Mouse (Mus musculus) MEL (cell line): ENCODE data around the gene Mylpf. TPM values are rescaled to one million over a fixed set of nuclear protein-coding genes. Genes with fewer than 3 reads are reported as not detected.
A peak's percentile ranks its signal among the peaks of the same experiment; 100 is the strongest.

Source experiments
- DNase-seq: peaks from one replicate; pipeline ENCODE4 v3.0.0; 2011; ENCODE audit warnings: low read depth, low spot score
- H3K27ac ChIP-seq: 2 replicates; pipeline ENCODE4 v1.5.1; 2012; ENCODE audit warnings: low read depth, mild to moderate bottlenecking, control low read depth, low read length, moderate library complexity; ENCODE audit not compliant: control insufficient read depth
- H3K27me3 ChIP-seq, 2 experiments: fragments of 150-350 bp in 1 of 2; sonication (generic) in 1 of 2; 2 replicates each; pipeline ENCODE4 v1.6.1; 2012; ENCODE audit warnings: low read length in 2 of 2, mild to moderate bottlenecking in 2 of 2, improper control_type of control experiment in 1 of 2, moderate library complexity in 1 of 2; ENCODE audit not compliant: insufficient read depth in 2 of 2, control insufficient read depth in 1 of 2
- H3K36me3 ChIP-seq, 2 experiments: 2 replicates each; pipeline ENCODE4 v1.6.1; 2012 to 2014; ENCODE audit warnings: low read length in 2 of 2, improper control_type of control experiment in 1 of 2, inconsistent platforms in 1 of 2, mild to moderate bottlenecking in 1 of 2; ENCODE audit not compliant: insufficient read depth in 2 of 2, control insufficient read depth in 1 of 2
- H3K4me1 ChIP-seq, 2 experiments: fragments of 150-350 bp in 1 of 2; sonication (generic) in 1 of 2; 2 replicates each; pipeline ENCODE4 v1.6.1; 2012; ENCODE audit warnings: low read length in 2 of 2, improper control_type of control experiment in 1 of 2, mild to moderate bottlenecking in 1 of 2; ENCODE audit not compliant: insufficient read depth in 2 of 2, control insufficient read depth in 1 of 2
- H3K4me3 ChIP-seq, 2 experiments: fragments of 150-350 bp in 1 of 2; sonication (generic) in 1 of 2; 2 replicates each; pipeline ENCODE4 v1.5.1; 2012; ENCODE audit warnings: low read depth in 2 of 2, low read length in 2 of 2, mild to moderate bottlenecking in 2 of 2, moderate library complexity in 2 of 2, control low read depth in 1 of 2, improper control_type of control experiment in 1 of 2; ENCODE audit not compliant: control insufficient read depth in 1 of 2, insufficient read depth in 1 of 2
- H3K79me2 ChIP-seq: 2 replicates; pipeline ENCODE4 v1.6.1; 2012; ENCODE audit warnings: mild to moderate bottlenecking, low read length, moderate library complexity; ENCODE audit not compliant: control insufficient read depth, poor library complexity, insufficient read depth
- H3K9ac ChIP-seq: 2 replicates; pipeline ENCODE4 v1.6.1; 2012; ENCODE audit warnings: low read depth, mild to moderate bottlenecking, control low read depth, low read length, moderate library complexity; ENCODE audit not compliant: control insufficient read depth, poor library complexity, severe bottlenecking
- H3K9me3 ChIP-seq: fragments of 150-350 bp; sonication (generic); replicated peaks from 2 replicates; pipeline ENCODE4 v1.6.1; 2012; ENCODE audit warnings: mild to moderate bottlenecking, low read length, improper control_type of control experiment, moderate library complexity; ENCODE audit not compliant: insufficient read depth
- BHLHE40 ChIP-seq: IDR thresholded peaks from 2 replicates; pipeline ENCODE4 v1.6.1; 2012; ENCODE audit warnings: low read depth, mild to moderate bottlenecking, inconsistent platforms, low read length, improper control_type of control experiment, borderline replicate concordance
- CHD1 ChIP-seq: IDR thresholded peaks from 2 replicates; pipeline ENCODE4 v1.6.1; 2012; ENCODE audit warnings: low read depth, mild to moderate bottlenecking, inconsistent platforms, low read length, improper control_type of control experiment
- CHD2 ChIP-seq: IDR thresholded peaks from 2 replicates; pipeline ENCODE4 v1.6.1; 2011; ENCODE audit warnings: low read length, improper control_type of control experiment
- CTCF ChIP-seq, 3 experiments: IDR thresholded peaks in 2 of 3; conservative IDR thresholded peaks in 1 of 3; 2 replicates each; pipeline ENCODE4 v1.5.1; 2011 to 2012; ENCODE audit warnings: low read length in 3 of 3, low read depth in 2 of 3, mild to moderate bottlenecking in 2 of 3, improper control_type of control experiment in 1 of 3, inconsistent platforms in 1 of 3, mixed read lengths in 1 of 3, moderate library complexity in 1 of 3; ENCODE audit not compliant: control insufficient read depth in 1 of 3, insufficient read depth in 1 of 3, poor library complexity in 1 of 3, severe bottlenecking in 1 of 3
- E2F4 ChIP-seq: IDR thresholded peaks from 2 replicates; pipeline ENCODE4 v1.6.1; 2011; ENCODE audit warnings: low read depth, low read length, improper control_type of control experiment, borderline replicate concordance
- EP300 ChIP-seq, 2 experiments: IDR thresholded peaks; 2 replicates each; pipeline ENCODE4 v1.6.1; 2011; ENCODE audit warnings: improper control_type of control experiment in 2 of 2, low read length in 2 of 2, low read depth in 1 of 2, mild to moderate bottlenecking in 1 of 2
- ETS1 ChIP-seq: IDR thresholded peaks from 2 replicates; pipeline ENCODE4 v1.6.1; 2012; ENCODE audit warnings: low read depth, mild to moderate bottlenecking, inconsistent platforms, low read length, improper control_type of control experiment, moderate library complexity
- GABPA ChIP-seq: IDR thresholded peaks from 2 replicates; pipeline ENCODE4 v1.6.1; 2012; ENCODE audit warnings: low read depth, mild to moderate bottlenecking, inconsistent platforms, low read length, improper control_type of control experiment, moderate library complexity
- HCFC1 ChIP-seq: IDR thresholded peaks from 2 replicates; pipeline ENCODE4 v1.6.1; 2012; ENCODE audit warnings: low read depth, mild to moderate bottlenecking, inconsistent platforms, low read length, improper control_type of control experiment, moderate library complexity
- JUND ChIP-seq: IDR thresholded peaks from 2 replicates; pipeline ENCODE4 v1.6.1; 2011; ENCODE audit warnings: low read depth, mild to moderate bottlenecking, improper control_type of control experiment, low read length
- KAT2A ChIP-seq: conservative IDR thresholded peaks from 2 replicates; pipeline ENCODE4 v1.6.1; 2012; ENCODE audit warnings: low read depth, low read length, improper control_type of control experiment, inconsistent platforms
- MAX ChIP-seq: IDR thresholded peaks from 2 replicates; pipeline ENCODE4 v1.6.1; 2011; ENCODE audit warnings: low read length, improper control_type of control experiment
- MXI1 ChIP-seq: IDR thresholded peaks from 2 replicates; pipeline ENCODE4 v1.6.1; 2011; ENCODE audit warnings: mild to moderate bottlenecking, low read depth, low read length, improper control_type of control experiment
- MYB ChIP-seq: IDR thresholded peaks from 2 replicates; pipeline ENCODE4 v1.6.1; 2011; ENCODE audit warnings: mild to moderate bottlenecking, low read depth, low read length, improper control_type of control experiment
- MYC ChIP-seq: IDR thresholded peaks from 2 replicates; pipeline ENCODE4 v1.6.1; 2011; ENCODE audit warnings: low read depth, mild to moderate bottlenecking, low read length, improper control_type of control experiment, moderate library complexity
- NRF1 ChIP-seq: IDR thresholded peaks from 2 replicates; pipeline ENCODE4 v1.6.1; 2014; ENCODE audit warnings: low read depth, mild to moderate bottlenecking, inconsistent platforms, low read length, improper control_type of control experiment, moderate library complexity; ENCODE audit not compliant: poor library complexity, insufficient read depth, severe bottlenecking
- POLR2AphosphoS2 ChIP-seq: IDR thresholded peaks from 2 replicates; pipeline ENCODE4 v1.6.1; 2011; ENCODE audit warnings: low read length, improper control_type of control experiment
- RAD21 ChIP-seq: IDR thresholded peaks from 2 replicates; pipeline ENCODE4 v1.6.1; 2011; ENCODE audit warnings: mild to moderate bottlenecking, low read depth, low read length, improper control_type of control experiment
- RCOR1 ChIP-seq: IDR thresholded peaks from 2 replicates; pipeline ENCODE4 v1.6.1; 2012; ENCODE audit warnings: low read depth, mild to moderate bottlenecking, inconsistent platforms, low read length, improper control_type of control experiment
- SMC3 ChIP-seq: IDR thresholded peaks from 2 replicates; pipeline ENCODE4 v1.6.1; 2011; ENCODE audit warnings: low read depth, low read length, improper control_type of control experiment
- TAL1 ChIP-seq: IDR thresholded peaks from 2 replicates; pipeline ENCODE4 v1.6.1; 2012; ENCODE audit warnings: mild to moderate bottlenecking, inconsistent platforms, low read length, moderate library complexity, mixed read lengths
- TBP ChIP-seq: IDR thresholded peaks from 2 replicates; pipeline ENCODE4 v1.8.0; 2011; ENCODE audit warnings: low read depth, low read length, improper control_type of control experiment
- TCF12 ChIP-seq: IDR thresholded peaks from 2 replicates; pipeline ENCODE4 v1.6.1; 2014; ENCODE audit warnings: low read depth, mild to moderate bottlenecking, inconsistent platforms, low read length, improper control_type of control experiment, moderate library complexity
- UBTF ChIP-seq: IDR thresholded peaks from 2 replicates; pipeline ENCODE4 v1.6.1; 2012; ENCODE audit warnings: low read depth, mild to moderate bottlenecking, inconsistent platforms, low read length, improper control_type of control experiment, moderate library complexity, borderline replicate concordance; ENCODE audit not compliant: insufficient read depth
- USF1 ChIP-seq: IDR thresholded peaks from 2 replicates; pipeline ENCODE4 v1.6.1; 2014; ENCODE audit warnings: low read depth, mild to moderate bottlenecking, inconsistent platforms, low read length, improper control_type of control experiment, moderate library complexity
- USF2 ChIP-seq, 2 experiments: IDR thresholded peaks; 2 replicates each; pipeline ENCODE4 v1.6.1; 2011 to 2012; ENCODE audit warnings: improper control_type of control experiment in 2 of 2, low read length in 2 of 2, borderline replicate concordance in 1 of 2, inconsistent platforms in 1 of 2, low read depth in 1 of 2, mild to moderate bottlenecking in 1 of 2; ENCODE audit not compliant: insufficient read depth in 1 of 2
- ZC3H11A ChIP-seq: IDR thresholded peaks from 2 replicates; pipeline ENCODE4 v1.6.1; 2012; ENCODE audit warnings: low read depth, mild to moderate bottlenecking, inconsistent platforms, low read length, improper control_type of control experiment
- ZKSCAN1 ChIP-seq: IDR thresholded peaks from 2 replicates; pipeline ENCODE4 v1.6.1; 2012; ENCODE audit warnings: low read depth, mild to moderate bottlenecking, inconsistent platforms, low read length, improper control_type of control experiment, moderate library complexity
- ZMIZ1 ChIP-seq: IDR thresholded peaks from 2 replicates; pipeline ENCODE4 v1.6.1; 2012; ENCODE audit warnings: low read depth, mild to moderate bottlenecking, inconsistent platforms, low read length, improper control_type of control experiment, moderate library complexity
- ZNF384 ChIP-seq: IDR thresholded peaks from 2 replicates; pipeline ENCODE4 v1.6.1; 2012; ENCODE audit warnings: low read depth, mild to moderate bottlenecking, inconsistent platforms, low read length, improper control_type of control experiment
- polyA plus RNA-seq, 2 experiments: library from polyadenylated mRNA; stranded (reverse) in 1 of 2; unstranded in 1 of 2; fragments of >175 nt in 1 of 2; fragments of >200 nt in 1 of 2; gene quantifications; 2 replicates each; pipeline versions ENCODE4 v1.2.1 to v1.2.4; 2012; ENCODE audit warnings: low replicate concordance in 2 of 2, low read depth in 1 of 2; ENCODE audit not compliant: insufficient read length in 2 of 2, insufficient read depth in 1 of 2, missing spikeins in 1 of 2
- total RNA-seq: library from RNA; depleted of rRNA; stranded (reverse); fragments of 300-350 nt; gene quantifications from 2 replicates; pipeline ENCODE4 v1.2.3, GENCODE M21; 2012

Mylpf gene
- total and polyA plus RNA-seq, 3 experiments, result 9.1 to 11.2 TPM; not detected in 1

DNA sequence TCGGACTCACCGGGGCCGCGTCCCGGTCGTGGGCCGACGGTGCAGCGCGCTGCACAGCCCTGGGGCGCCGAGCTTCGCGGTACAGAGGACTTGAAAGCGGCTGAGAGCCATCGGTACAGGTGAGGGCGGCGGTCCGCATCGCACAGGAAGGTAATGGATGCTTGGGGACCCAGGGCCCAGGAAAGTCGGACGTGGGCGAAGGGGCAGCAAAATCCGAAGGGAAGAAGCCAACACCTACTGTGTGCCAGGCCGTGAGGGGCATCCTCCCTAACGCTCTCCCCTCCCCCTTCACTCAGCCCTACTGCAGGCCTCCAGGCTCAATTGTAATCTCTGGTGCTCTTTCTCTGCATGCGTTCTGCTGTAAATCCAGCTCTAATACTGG, 24.7 kb downstream of the Mylpf start:
- Histone ChIP-seq H3K27ac (peak overlapping the region; percentile 74), H3K9ac (peak overlapping the region; percentile 94), H3K9me3 (no peaks in the 10 kb centered on the region), H3K4me1 (peaks cover 2 to 20% of the 10 kb centered on the region in 2 experiments; a peak in 3 of 4 replicates), H3K27me3 (no peaks in the 10 kb centered on the region), H3K79me2 (peaks cover 37% of the 10 kb centered on the region), H3K4me3 (peak overlapping the region; percentile 80 to 83), H3K36me3 (peaks cover 0 to 14% of the 10 kb centered on the region in 2 experiments; a peak in 3 of 4 replicates)
- peak; percentile 71 for DNase-seq
- TF ChIP-seq MXI1 (peak; percentile 15; the same call in 1 of the 2 replicates), HCFC1 (no peak), MAX (no peak), TCF12 (no peak), SMC3 (no peak), RCOR1 (no peak), ZKSCAN1 (peak; percentile 91), ZNF384 (no peak), NRF1 (no peak), RAD21 (no peak)
- TF ChIP-seq, all 39 proteins: peak for 2

DNA sequence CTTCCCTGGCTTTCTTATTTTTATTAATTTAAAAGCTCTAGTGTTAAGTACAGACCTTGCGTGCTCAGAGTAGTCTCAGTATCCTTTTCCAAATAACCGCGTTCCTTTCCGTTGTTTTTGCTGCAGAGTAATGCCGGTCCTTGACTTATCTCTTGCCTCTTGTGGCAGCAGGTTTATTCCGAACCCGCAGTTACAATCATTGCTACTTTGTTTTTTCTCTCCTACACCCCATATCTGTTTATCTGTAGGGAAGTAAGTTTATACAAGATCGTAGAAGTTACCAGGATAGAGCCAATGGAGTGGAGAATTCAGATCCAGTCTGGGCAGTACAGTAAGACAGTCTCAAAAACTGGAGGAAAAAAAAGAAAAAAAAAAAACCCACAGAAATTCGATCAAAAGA, 25.1 kb downstream of the Mylpf start:
- Histone ChIP-seq H3K79me2 (peaks cover 37% of the 10 kb centered on the region), H3K4me1 (peaks cover 2 to 18% of the 10 kb centered on the region in 2 experiments; a peak in 3 of 4 replicates), H3K27me3 (no peaks in the 10 kb centered on the region), H3K4me3 (peak overlapping the region; percentile 80 to 83), H3K27ac (peak overlapping the region; percentile 74), H3K36me3 (peaks cover 0 to 14% of the 10 kb centered on the region in 2 experiments; a peak in 3 of 4 replicates), H3K9me3 (no peaks in the 10 kb centered on the region), H3K9ac (peak overlapping the region; percentile 94)
- DNase-seq, result peak; percentile 73
- no peak for TF ChIP-seq JUND
- no peak for TF ChIP-seq NRF1
- TF ChIP-seq RCOR1, result peak; percentile 79
- no peak for TF ChIP-seq ZMIZ1
- no peak for TF ChIP-seq HCFC1
- TF ChIP-seq RAD21, result no peak
- TF ChIP-seq TAL1, result peak; percentile 53
- TF ChIP-seq MXI1, result peak; percentile 35
- TF ChIP-seq MAX, result no peak
- no peak for TF ChIP-seq CHD1
- TF ChIP-seq MYB, result no peak
- TF ChIP-seq GABPA, result no peak
- TF ChIP-seq ETS1, result peak; percentile 49; the same call in 1 of the 2 replicates
- 0 out of 2 replicates have a peak, but pooled peaks have one; percentile 38 for TF ChIP-seq TCF12
- TF ChIP-seq USF2 (IDR thresholded peaks at IDR 0.05; ENCODE audit: borderline replicate concordance in 1 of 2, insufficient read depth in 1 of 2, low read depth in 1 of 2, low read length in 2 of 2), result no peak
- no peak for TF ChIP-seq POLR2AphosphoS2
- TF ChIP-seq UBTF, result no peak
- no peak for TF ChIP-seq TBP
- no peak for TF ChIP-seq CHD2
- no peak for TF ChIP-seq BHLHE40
- TF ChIP-seq E2F4, result no peak
- TF ChIP-seq ZC3H11A, result no peak
- no peak for TF ChIP-seq ZKSCAN1
- TF ChIP-seq CTCF (IDR thresholded peaks at IDR 0.05 in 2 of 3, conservative IDR thresholded peaks at IDR 0.05 in 1 of 3; ENCODE audit: control insufficient read depth in 1 of 3, insufficient read depth in 1 of 3, low read depth in 2 of 3, low read length in 3 of 3, poor library complexity in 1 of 3, severe bottlenecking in 1 of 3), result no peak
- no peak for TF ChIP-seq KAT2A
- peak in 1 of 2 experiments; percentile 62 for TF ChIP-seq EP300 (IDR thresholded peaks at IDR 0.05; ENCODE audit: low read depth in 1 of 2, low read length in 2 of 2)
- TF ChIP-seq MYC, result 0 out of 2 replicates have a peak, but pooled peaks have one; percentile 13
- no peak for TF ChIP-seq USF1
